Mouse (Mus musculus) cortical plate, adult 2 months (tissue): ENCODE data around the gene Morn1. TPM values are rescaled to one million over a fixed set of nuclear protein-coding genes. Genes with fewer than 3 reads are reported as not detected.
A peak's percentile ranks its signal among the peaks of the same experiment; 100 is the strongest.

ENCODE experiments used
- H3K27ac ChIP-seq: fragments of 200-500 bp; 2 replicates; pipeline ENCODE4 v1.5.1; 2012; ENCODE audit warnings: low read length, control low read depth, inconsistent platforms; ENCODE audit not compliant: insufficient read depth
- H3K4me1 ChIP-seq: fragments of 200-500 bp; 2 replicates; pipeline ENCODE4 v1.6.1; 2011; ENCODE audit warnings: low read length; ENCODE audit not compliant: control insufficient read depth, insufficient read depth
- H3K4me3 ChIP-seq: fragments of 200-500 bp; 2 replicates; pipeline ENCODE4 v1.5.1; 2011; ENCODE audit warnings: mild to moderate bottlenecking, low read length, control low read depth; ENCODE audit not compliant: insufficient read depth
- CTCF ChIP-seq: fragments of 200-500 bp; IDR thresholded peaks from 2 replicates; pipeline ENCODE4 v1.5.1; 2011; ENCODE audit warnings: mild to moderate bottlenecking, control low read depth, low read length; ENCODE audit not compliant: insufficient read depth; ENCODE audit errors: extremely low read depth
- POLR2A ChIP-seq: fragments of 200-500 bp; IDR thresholded peaks from 2 replicates; pipeline ENCODE4 v1.6.1; 2011; ENCODE audit warnings: mild to moderate bottlenecking, low read length, control low read depth; ENCODE audit not compliant: insufficient read depth; ENCODE audit errors: extremely low read depth
- polyA plus RNA-seq: library from polyadenylated mRNA; depleted of rRNA; stranded (reverse); fragments of >200 nt; gene quantifications from 2 replicates; pipeline ENCODE4 v1.2.3, GENCODE M21; 2012; rRNA removed

Morn1 gene
- 12.4 and 16.0 TPM in 2 replicates for polyA plus RNA-seq

DNA sequence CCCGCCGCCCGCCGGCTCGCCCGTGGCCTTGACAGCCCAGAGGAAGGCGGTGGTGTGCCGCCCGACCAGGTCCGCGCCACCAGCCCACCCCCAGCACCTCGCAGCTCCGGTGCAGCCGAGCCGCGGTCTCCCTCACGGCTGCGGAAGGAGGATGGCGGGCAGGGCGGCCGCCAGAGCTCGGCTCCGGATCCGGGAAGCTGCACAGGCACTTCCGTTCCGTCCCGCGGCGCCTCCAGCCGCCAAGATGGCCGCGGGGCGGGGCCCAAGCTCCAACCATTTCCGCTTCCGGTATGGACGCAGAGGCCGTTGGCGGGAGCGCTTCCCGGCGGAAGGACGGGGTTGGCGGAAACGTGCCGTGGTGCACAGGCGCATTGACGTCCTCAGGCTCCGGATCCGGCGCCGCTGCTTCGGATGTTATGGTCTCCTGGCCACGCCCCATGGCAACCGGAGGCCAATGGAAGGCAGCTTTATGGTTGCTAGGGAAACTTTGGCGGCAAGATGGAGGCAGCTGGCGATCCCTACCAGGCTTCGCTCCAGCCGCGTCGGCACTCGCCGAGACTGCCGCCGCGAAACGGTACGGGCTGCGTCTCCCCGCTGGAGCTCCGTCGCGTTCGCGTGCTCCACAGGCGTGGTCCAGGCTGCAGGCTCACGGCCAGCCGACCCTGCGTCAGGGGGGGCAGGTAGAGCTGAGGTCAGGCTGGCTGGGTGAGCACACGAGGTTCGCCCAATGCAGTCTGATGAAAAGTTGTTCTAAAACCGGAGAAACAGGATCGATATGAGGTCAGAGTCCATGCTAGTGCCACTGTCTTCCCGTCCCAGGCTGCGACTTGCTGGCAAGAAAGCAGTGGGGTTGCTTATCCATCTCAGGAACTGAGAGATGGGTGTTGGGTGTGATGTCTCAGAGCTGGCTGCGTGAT lies at the start of gene Morn1, which contains the start of gene Rer1:
Gene Morn1 (plus strand): TSS at position 470 of the 917 bp plus-strand sequence.
Gene Rer1 (minus strand): TSS at position 275 of the 917 bp plus-strand sequence.
- H3K4me1 ChIP-seq = peaks cover 5% of the 10 kb centered on the region
- peak within 1 kb of the TSS; percentile 38; the same call in 1 of the 2 replicates for H3K27ac ChIP-seq
- TF ChIP-seq CTCF (no peak), POLR2A (0 out of 2 replicates have a peak, but pooled peaks have one; percentile 50)
- peak within 1 kb of the TSS; percentile 61 for H3K4me3 ChIP-seq

DNA sequence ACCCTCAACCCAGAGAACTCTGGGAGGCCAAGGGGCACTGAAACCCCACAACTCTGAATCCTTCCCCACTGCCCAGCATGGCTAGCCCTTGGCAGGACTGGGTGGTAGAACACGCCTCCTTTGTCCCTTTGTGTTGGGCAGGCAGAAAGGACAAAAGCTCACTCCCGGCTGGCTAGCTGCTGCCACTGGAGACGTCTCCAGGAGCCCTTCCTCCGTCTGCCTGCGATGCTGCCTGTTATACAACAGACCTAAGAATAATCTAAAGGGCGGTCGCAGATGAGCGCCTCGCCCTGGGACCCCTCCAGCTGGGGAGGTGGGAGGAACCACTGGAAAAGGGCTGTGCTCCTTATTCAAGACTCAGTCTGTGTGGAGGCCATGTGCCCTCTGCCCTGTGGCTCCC lies 46.2 kb upstream of the Morn1 start:
- Histone ChIP-seq H3K4me3 (peak overlapping the region; percentile 30), H3K27ac (peak overlapping the region; percentile 97), H3K4me1 (peaks cover 9% of the 10 kb centered on the region)
- TF ChIP-seq CTCF (no peak), POLR2A (peak; percentile 59; the same call in 1 of the 2 replicates)

DNA sequence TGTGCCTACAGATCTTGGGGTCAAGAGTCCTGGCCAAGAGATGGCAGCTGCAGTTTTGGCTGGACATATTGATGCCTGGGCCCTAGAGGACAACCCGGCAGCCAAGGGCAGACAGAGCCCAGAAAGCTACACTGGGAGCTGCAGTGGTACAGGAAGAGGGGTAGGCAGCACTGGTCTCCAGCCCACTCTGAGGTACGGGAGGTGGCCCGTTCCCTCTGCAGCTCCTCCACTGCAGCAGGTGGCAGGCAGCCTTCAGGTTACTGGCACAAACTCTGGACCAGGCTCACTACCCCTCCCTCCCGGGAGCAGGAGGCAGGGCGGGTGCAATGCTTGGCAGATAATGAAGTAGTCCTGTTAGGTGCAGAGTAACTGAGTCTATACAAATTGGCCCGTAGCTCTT lies 45.7 kb upstream of the Morn1 start:
- TF ChIP-seq CTCF = no peak
- Histone ChIP-seq H3K4me1 (peaks cover 9% of the 10 kb centered on the region), H3K27ac (peak overlapping the region; percentile 97), H3K4me3 (peak overlapping the region; percentile 30)

DNA sequence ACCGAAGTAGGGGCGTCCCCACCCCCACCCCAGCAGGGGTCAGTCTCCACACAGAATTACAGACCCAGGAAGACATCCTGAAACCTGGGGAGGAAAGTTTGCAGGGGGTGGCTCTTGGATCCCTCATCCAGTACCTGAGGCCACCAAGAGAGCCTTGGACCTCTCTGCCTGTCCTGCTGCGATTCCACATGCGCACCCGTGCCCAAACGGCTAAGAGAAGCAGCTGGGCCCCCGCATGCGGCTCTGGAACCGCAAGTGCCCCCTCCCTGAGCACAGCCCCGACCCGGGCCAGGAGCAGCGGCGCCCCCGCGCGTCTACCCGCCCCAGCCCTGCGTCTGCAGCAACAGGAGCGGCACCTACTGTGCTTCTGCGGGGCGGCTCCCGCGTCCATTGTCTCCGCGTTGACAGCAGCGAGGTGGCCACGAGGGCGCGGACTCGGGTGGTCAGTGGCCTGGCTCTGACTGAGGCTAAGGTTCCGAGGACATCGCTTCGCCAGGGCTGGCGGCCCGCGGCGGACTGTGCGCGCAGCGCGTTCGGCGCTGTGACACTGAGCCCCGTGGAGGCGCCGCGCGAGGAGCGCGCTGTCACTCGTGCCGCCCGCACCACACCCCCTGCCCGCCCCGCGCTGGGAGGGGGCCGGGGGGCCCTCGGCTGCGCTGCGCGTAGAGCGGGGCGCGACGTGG lies 43.6 kb upstream of the Morn1 start:
- Histone ChIP-seq H3K4me1 (peaks cover 9% of the 10 kb centered on the region), H3K27ac (peak overlapping the region; percentile 28; the same call in 1 of the 2 replicates), H3K4me3 (peak overlapping the region; percentile 66)
- TF ChIP-seq POLR2A (no peak), CTCF (no peak)

DNA sequence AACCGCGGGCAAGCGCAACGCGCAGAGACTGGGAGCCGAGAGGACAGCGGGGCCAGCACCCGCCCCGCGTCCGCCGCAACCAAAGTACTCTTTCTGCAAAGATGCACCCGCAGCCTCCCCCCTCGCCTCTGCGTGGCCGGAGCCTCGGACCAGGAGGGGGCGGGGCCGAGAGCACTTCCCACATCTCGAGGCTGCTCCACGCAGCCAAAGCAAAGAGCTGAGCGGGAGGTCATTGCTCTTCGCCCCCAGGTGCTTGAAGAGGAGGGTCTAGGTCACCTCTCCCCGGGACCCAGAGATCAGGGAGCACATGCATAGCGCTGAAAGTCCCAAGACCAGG lies 43.1 kb upstream of the Morn1 start:
- Histone ChIP-seq H3K27ac (no peak overlapping the region), H3K4me1 (peaks cover 9% of the 10 kb centered on the region), H3K4me3 (peak overlapping the region; percentile 66)
- TF ChIP-seq POLR2A = no peak
- no peak for TF ChIP-seq CTCF

DNA sequence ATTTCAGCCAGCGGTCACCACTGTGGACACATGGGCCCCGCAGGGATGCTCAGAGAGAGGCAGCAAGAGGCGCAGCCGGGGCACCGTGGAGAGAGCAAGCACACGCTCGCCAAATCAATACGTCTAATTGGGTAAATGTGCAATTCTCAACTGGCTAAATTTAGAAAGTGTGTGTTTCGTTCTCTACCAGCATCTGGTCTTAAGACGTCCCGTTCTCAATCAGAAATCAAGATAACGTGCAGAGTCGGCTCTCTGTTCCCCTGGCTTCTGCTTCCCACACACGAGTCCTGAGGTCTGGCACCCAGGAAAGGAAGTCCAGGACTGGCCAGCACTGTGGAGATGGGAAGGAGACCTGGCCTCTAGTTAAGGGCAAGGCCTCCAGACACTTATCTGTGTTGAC lies 39.7 kb upstream of the Morn1 start:
- TF ChIP-seq CTCF = no peak
- TF ChIP-seq POLR2A = no peak
- H3K27ac ChIP-seq = no peak overlapping the region
- H3K4me3 ChIP-seq = no peak overlapping the region
- peaks cover 2% of the 10 kb centered on the region; the same call in 1 of the 2 replicates for H3K4me1 ChIP-seq

DNA sequence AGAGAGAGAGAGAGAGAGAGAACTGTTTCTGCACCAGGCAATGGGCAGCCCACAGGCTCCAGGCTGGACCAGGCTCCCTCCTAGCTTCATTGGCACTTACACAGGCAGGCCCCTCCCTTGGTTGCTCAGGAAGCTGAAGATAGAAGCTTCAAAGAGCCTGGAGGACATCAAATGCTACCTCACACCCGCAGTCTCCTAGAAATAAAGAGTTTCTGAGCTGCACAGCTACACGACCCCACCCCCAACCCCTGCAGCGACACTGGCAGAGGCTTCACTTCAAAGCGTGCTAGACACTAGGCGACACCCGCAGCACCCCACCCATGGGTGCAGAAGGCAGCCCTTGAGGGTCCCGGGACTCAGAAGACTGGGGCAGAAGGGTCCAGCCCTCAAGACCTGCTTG lies 36.3 kb upstream of the Morn1 start:
- no peak for TF ChIP-seq POLR2A
- no peak for TF ChIP-seq CTCF
- no peak overlapping the region for H3K27ac ChIP-seq
- peaks cover 2% of the 10 kb centered on the region; the same call in 1 of the 2 replicates for H3K4me1 ChIP-seq
- H3K4me3 ChIP-seq = no peak overlapping the region

DNA sequence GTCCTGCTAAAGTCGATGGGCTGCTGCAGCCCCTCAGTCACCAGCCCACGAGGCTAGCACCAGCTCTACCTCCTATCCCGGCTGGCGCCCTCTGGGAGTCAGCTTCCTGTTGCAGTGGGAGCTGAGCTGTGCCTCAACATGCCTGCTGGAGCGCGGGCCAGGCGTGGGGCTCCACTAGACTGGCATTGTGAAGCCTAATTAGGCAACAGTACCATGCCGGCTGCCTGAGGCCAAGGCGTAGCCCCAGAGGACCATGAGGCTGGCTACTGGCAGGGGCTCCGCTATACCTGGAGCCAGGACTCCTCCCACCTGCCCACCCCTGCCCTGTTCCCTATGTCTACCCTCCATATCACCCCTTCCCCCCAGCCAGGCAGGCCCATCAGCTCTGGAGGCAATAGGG lies 29.7 kb upstream of the Morn1 start, which contains the start of gene Plch2:
Gene Plch2 (minus strand): TSS at position 61 of the 400 bp plus-strand sequence.
- TF ChIP-seq POLR2A (no peak), CTCF (no peak)
- Histone ChIP-seq H3K4me1 (no peaks in the 10 kb centered on the region), H3K4me3 (no peak within 1 kb of the TSS), H3K27ac (no peak within 1 kb of the TSS)

DNA sequence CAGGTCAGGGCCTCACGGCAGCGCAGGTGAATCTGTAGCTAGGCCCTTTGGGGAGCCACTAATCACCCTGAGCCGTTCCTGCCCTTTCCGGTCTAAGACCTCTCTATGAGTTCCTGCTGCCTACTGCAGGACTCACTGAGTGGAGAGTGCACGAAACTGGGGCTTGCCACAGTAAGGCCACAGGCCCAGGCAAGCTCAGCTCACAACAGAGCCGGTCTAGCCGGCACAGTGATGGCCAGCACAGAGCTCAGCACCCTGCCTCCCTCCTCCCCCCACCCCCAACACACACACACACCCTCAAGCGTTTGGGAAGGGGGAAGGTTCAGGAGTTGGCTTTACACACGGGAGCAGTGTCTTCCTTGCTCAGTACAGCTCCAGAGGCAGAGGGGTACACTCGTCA lies 28.1 kb upstream of the Morn1 start:
- H3K27ac ChIP-seq = no peak overlapping the region
- no peaks in the 10 kb centered on the region for H3K4me1 ChIP-seq
- TF ChIP-seq CTCF (no peak), POLR2A (no peak)
- H3K4me3 ChIP-seq = no peak overlapping the region
